Mouse (Mus musculus) midbrain, embryonic 14.5 days (tissue): ENCODE data around the gene Arhgef28. TPM values are rescaled to one million over a fixed set of nuclear protein-coding genes. Genes with fewer than 3 reads are reported as not detected.

Source experiments
- ATAC-seq: fragments of 200-750 bp; cut with Nextera tagmentation; 2 replicates; pipeline ENCODE4 v1.8.0; 2017; ENCODE audit warnings: moderate number of reproducible peaks, moderate library complexity; ENCODE audit not compliant: low FRiP score, low TSS enrichment
- DNase-seq: peaks from one replicate; pipeline ENCODE4 v3.0.0-alpha.2; 2015
- H3K27ac ChIP-seq: fragments of 300-500 bp; sonication (generic); replicated peaks from 2 replicates; pipeline ENCODE4 v1.5.1; 2014; ENCODE audit warnings: mild to moderate bottlenecking, low read depth, low read length, moderate library complexity
- H3K27me3 ChIP-seq: fragments of 300-500 bp; sonication (generic); 2 replicates; pipeline ENCODE4 v1.6.1; 2014; ENCODE audit warnings: low read length, control low read depth, mixed read lengths; ENCODE audit not compliant: control insufficient read depth, insufficient read depth
- H3K36me3 ChIP-seq: fragments of 300-500 bp; sonication (generic); 2 replicates; pipeline ENCODE4 v1.6.1; 2014; ENCODE audit warnings: low read length, control low read depth; ENCODE audit not compliant: control insufficient read depth, insufficient read depth
- H3K4me1 ChIP-seq: fragments of 300-500 bp; sonication (generic); 2 replicates; pipeline ENCODE4 v1.6.1; 2014; ENCODE audit warnings: mild to moderate bottlenecking, antibody characterized with exemption, low read length, control low read depth; ENCODE audit not compliant: control insufficient read depth, insufficient read depth
- H3K4me2 ChIP-seq: fragments of 300-500 bp; sonication (generic); 2 replicates; pipeline ENCODE4 v1.6.1; 2014; ENCODE audit warnings: mild to moderate bottlenecking, low read length, moderate library complexity
- H3K4me3 ChIP-seq: fragments of 300-500 bp; sonication (generic); replicated peaks from 2 replicates; pipeline ENCODE4 v1.5.1; 2014; ENCODE audit warnings: low read depth, low read length
- H3K9ac ChIP-seq: fragments of 300-500 bp; sonication (generic); replicated peaks from 2 replicates; pipeline ENCODE4 v1.6.1; 2014; ENCODE audit warnings: mild to moderate bottlenecking, low read length, moderate library complexity
- H3K9me3 ChIP-seq: fragments of 300-500 bp; sonication (generic); 2 replicates; pipeline ENCODE4 v1.6.1; 2016; ENCODE audit warnings: low read length, control low read depth, mixed read lengths; ENCODE audit not compliant: control insufficient read depth
- WGBS: fragments of 180-500 bp; shearing (Covaris S2); extraction: QIAGEN DNeasy Blood & Tissue Kit; methylation state at CpG from one replicate; pipeline ENCODE4 v1.1.7; 2014; 5-methylcytosine and 5-hydroxymethylcytosine counted together
- polyA plus RNA-seq: library from polyadenylated mRNA; unstranded; fragments of >200 nt; fragmentation: Nextera tagmentation; extraction: Ambion mirVana; gene quantifications from 2 replicates; pipeline ENCODE4 v1.2.1, GENCODE M21; 2014

Arhgef28 gene
- polyA plus RNA-seq, 1 experiment from 2014 or later: 21.1 TPM

DNA sequence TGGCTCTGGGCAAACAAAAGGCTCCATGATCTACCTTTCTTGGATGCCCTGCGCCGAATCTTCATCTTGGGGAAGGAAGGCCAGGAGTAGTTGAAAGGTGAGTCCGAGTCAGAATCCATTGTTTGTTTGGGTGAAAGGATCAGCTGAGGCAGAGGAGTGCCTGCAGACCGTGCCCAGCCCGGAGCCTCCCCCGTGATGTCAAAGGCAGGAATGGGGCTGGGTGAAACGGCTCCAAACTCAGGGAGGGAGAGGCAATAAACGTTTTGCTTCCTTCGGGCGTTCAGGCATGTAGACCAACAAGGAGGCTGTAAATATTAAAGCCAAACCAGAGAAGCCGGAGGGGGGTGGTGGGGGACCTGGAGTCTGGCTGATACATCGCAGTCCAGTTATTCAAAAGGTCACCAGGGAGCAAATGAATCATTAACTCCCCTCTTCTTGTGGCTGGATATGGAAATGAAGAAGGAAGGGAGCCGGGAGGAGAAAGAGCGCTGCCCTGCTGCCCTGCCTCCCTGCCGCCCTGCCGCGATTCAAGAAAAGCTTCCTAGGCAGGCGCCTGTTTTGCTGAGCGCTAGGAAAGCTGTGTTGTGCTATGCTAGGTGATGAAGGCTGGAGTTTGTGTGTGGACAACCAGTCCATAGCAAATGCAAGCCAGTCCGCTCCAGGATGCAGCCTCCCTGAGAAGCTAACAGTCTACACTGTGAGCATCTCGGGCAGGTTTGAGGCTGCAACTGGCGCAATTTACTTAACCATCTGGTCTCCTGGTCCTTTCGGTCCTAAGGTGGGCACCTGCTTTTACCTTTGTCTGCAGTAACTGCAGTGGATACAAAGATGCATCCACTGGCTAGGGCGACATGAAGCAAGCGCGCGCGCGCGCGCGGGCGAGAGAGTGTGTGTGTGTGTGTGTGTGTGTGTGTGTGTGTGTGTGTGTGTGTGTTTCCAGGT is 190.0 kb downstream of the Arhgef28 start:
- WGBS: 6% methylated on average over 33 of the region's 33 CpGs
- Histone ChIP-seq H3K4me1 (peaks cover 5% of the 10 kb centered on the region; the same call in 1 of the 2 replicates), H3K9ac (peak overlapping the region; percentile 59), H3K27me3 (no peaks in the 10 kb centered on the region), H3K36me3 (no peaks in the 10 kb centered on the region), H3K4me2 (peak overlapping the region; percentile 77), H3K9me3 (no peaks in the 10 kb centered on the region), H3K27ac (peak overlapping the region; percentile 83), H3K4me3 (peak overlapping the region; percentile 43)
- DNase-seq: peak; percentile 69
- ATAC-seq: peak; percentile 44; the same call in 1 of the 2 replicates

GRCm38 (mm10) chr13:98014892-98015291 is 191.3 kb downstream of the Arhgef28 start:
- WGBS: 71% methylated on average over 3 of the region's 3 CpGs
- Histone ChIP-seq H3K36me3 (no peaks in the 10 kb centered on the region), H3K27ac (no peak overlapping the region), H3K4me3 (0 out of 2 replicates have a peak overlapping the region, but pooled peaks have one; percentile 43), H3K9me3 (no peaks in the 10 kb centered on the region), H3K9ac (no peak overlapping the region), H3K4me2 (peak overlapping the region; percentile 77), H3K4me1 (peaks cover 5% of the 10 kb centered on the region; the same call in 1 of the 2 replicates), H3K27me3 (no peaks in the 10 kb centered on the region)
- no peak for DNase-seq
- no peak for ATAC-seq

DNA sequence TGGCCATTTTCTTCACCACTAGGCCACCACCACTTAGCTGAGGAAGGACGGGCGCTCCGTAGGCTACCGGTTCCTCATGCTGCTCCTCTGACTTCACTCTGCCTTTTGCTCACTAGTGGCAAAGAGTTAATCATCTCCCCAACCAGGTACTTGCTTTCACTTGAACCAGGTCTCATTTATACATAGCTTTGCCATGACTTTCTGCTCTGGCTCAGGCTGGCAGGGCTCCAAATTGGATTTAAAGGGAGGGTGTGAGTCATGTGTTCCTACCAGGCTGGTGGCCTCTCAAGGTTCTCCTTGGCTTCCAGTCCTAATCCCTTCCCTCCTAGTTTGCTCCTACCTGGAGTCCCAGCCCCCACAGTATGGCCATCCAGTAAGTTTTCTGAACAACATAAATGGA is 192.5 kb downstream of the Arhgef28 start:
- no peak overlapping the region for H3K9ac ChIP-seq
- peaks cover 5% of the 10 kb centered on the region; the same call in 1 of the 2 replicates for H3K4me1 ChIP-seq
- DNase-seq (no peak), ATAC-seq (no peak)
- 95% methylated on average over 4 of the region's 4 CpGs for WGBS
- no peak overlapping the region for H3K4me3 ChIP-seq
- H3K27ac ChIP-seq: no peak overlapping the region
- H3K9me3 ChIP-seq: no peaks in the 10 kb centered on the region
- no peak overlapping the region for H3K4me2 ChIP-seq
- H3K27me3 ChIP-seq: no peaks in the 10 kb centered on the region
- H3K36me3 ChIP-seq: no peaks in the 10 kb centered on the region

DNA sequence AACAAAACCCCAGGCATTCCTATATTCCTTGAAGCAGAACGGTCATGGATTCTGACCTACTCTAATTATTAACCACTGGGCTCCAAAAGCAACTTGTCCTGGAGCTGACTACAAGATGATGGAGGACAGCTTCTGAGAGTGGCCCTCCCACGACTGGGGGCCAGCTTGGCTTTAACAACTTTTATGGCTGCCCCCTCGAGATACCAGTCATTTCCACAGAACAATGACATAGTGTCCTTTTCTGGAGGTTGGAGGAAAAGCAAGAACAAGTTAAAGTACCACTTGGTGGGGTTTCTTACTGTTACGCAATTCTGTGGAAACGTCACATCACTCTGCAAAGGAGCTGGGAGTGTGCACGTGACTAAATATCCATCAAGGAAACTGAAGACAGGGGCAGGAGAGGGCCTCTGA is 194.3 kb downstream of the Arhgef28 start:
- no peaks in the 10 kb centered on the region for H3K27me3 ChIP-seq
- peaks cover under 1% of the 10 kb centered on the region; the same call in 1 of the 2 replicates for H3K4me1 ChIP-seq
- no peaks in the 10 kb centered on the region for H3K9me3 ChIP-seq
- no peak overlapping the region for H3K9ac ChIP-seq
- H3K4me2 ChIP-seq: no peak overlapping the region
- no peak overlapping the region for H3K4me3 ChIP-seq
- ATAC-seq (no peak), DNase-seq (no peak)
- no peak overlapping the region for H3K27ac ChIP-seq
- 80% methylated on average over 6 of the region's 6 CpGs for WGBS
- no peaks in the 10 kb centered on the region for H3K36me3 ChIP-seq

DNA sequence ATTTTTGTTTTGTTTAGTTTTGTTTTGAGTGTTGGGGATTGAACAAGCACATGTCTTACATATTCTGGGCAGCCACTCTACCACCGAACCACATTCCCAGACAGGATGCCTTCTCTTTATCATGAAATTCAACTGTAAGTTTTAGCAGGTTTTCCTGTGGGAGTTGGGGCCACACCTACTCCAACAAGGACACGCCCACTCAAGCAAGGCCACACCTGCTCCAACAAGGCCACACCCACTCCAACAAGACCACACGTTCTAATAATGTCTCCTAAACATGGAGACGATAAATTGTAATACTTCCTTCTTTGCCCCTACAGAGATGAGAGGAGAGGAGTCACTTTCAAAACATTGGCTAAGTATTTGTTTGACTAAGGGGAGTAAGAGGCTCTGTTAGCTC is 197.2 kb downstream of the Arhgef28 start:
- 79% methylated on average over 4 of the region's 4 CpGs for WGBS
- no peaks in the 10 kb centered on the region for H3K27me3 ChIP-seq
- no peak overlapping the region for H3K9ac ChIP-seq
- H3K9me3 ChIP-seq: no peaks in the 10 kb centered on the region
- H3K36me3 ChIP-seq: no peaks in the 10 kb centered on the region
- H3K4me2 ChIP-seq: no peak overlapping the region
- ATAC-seq: no peak
- H3K27ac ChIP-seq: no peak overlapping the region
- DNase-seq: no peak
- no peak overlapping the region for H3K4me3 ChIP-seq
- H3K4me1 ChIP-seq: no peaks in the 10 kb centered on the region

- no peaks in the 10 kb centered on the region for H3K36me3 ChIP-seq
- no peaks in the 10 kb centered on the region for H3K9me3 ChIP-seq
- ATAC-seq (no peak), DNase-seq (no peak)
- no peak overlapping the region for H3K27ac ChIP-seq
- 92% methylated on average over 10 of the region's 10 CpGs for WGBS
- H3K4me3 ChIP-seq: no peak overlapping the region
- no peak overlapping the region for H3K4me2 ChIP-seq
- no peaks in the 10 kb centered on the region for H3K27me3 ChIP-seq
- H3K9ac ChIP-seq: no peak overlapping the region
- no peaks in the 10 kb centered on the region for H3K4me1 ChIP-seq
These were observed 197.7 kb downstream of the Arhgef28 start for GRCm38 (mm10) chr13:98008588-98008987.

DNA sequence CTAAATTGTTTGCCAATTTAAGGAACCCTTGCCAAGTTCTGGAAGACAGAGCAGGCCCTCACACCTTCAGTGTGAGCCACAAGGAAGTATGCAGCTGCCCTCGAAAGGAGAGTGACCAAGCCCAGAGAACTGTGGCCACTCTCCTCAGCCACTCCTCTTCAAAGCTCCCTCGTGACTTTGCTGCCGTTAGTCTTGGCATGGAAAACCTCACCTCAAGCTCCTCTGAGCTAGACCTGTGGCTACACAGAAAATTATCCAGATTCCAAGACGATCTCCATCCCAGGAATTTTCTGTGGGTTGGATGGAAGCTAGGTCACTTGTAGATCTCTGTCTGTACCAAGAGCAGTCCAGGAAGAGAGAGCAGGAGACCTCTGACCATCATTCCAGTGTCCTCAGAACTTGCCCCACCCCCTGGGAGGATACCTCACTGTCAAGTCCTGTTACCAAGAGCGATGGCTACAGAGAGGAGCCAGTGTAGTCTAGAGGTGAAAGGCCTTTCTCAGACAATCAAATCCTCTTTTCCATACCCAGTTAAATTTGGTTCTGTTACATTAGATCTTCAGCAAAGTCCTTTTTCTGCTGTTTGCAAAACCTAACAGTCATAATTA is 200.5 kb downstream of the Arhgef28 start:
- Histone ChIP-seq H3K27me3 (no peaks in the 10 kb centered on the region), H3K4me3 (no peak overlapping the region), H3K9me3 (no peaks in the 10 kb centered on the region), H3K36me3 (no peaks in the 10 kb centered on the region), H3K9ac (no peak overlapping the region), H3K27ac (no peak overlapping the region), H3K4me2 (no peak overlapping the region), H3K4me1 (0 out of 2 replicates have a peak, but pooled peaks cover 3% of the 10 kb centered on the region)
- WGBS: 84% methylated on average over 5 of the region's 5 CpGs
- DNase-seq (no peak), ATAC-seq (no peak)

- no peak overlapping the region for H3K27ac ChIP-seq
- WGBS: 77% methylated on average over 2 of the region's 2 CpGs
- DNase-seq (no peak), ATAC-seq (no peak)
- no peak overlapping the region for H3K4me2 ChIP-seq
- no peaks in the 10 kb centered on the region for H3K9me3 ChIP-seq
- no peaks in the 10 kb centered on the region for H3K27me3 ChIP-seq
- H3K4me3 ChIP-seq: no peak overlapping the region
- H3K4me1 ChIP-seq: 0 out of 2 replicates have a peak, but pooled peaks cover 3% of the 10 kb centered on the region
- H3K36me3 ChIP-seq: no peaks in the 10 kb centered on the region
- H3K9ac ChIP-seq: no peak overlapping the region
These were observed 201.4 kb downstream of the Arhgef28 start for GRCm38 (mm10) chr13:98004647-98005414.
